Mouse (Mus musculus) neutrophil, adult 5-6 weeks (primary cell): ENCODE results near the gene Gcnt3. TPM values are rescaled to one million over a fixed set of nuclear protein-coding genes. Genes with fewer than 3 reads are reported as not detected.

ENCODE experiments used
- total RNA-seq: library from RNA; stranded (forward); fragments of 200-1000 nt; gene quantifications from 2 replicates; pipeline ENCODE4 v1.2.3, GENCODE M21; 2017

Gene Gcnt3
- total RNA-seq, 1 experiment from 2014 or later = not detected

Other genes with a start within 250 kb of the Gcnt3 start
- gene Bnip2, start 48.6 kb downstream of the Gcnt3 start, total RNA-seq = 150 and 154 TPM in 2 replicates
- 144 and 187 TPM in 2 replicates for gene Gtf2a2, start 25.5 kb downstream of the Gcnt3 start, total RNA-seq
- not detected in 2 replicates for gene Fam81a, start 104.5 kb upstream of the Gcnt3 start, total RNA-seq
- 81.3 and 95.9 TPM in 2 replicates for gene Myo1e, start 169.3 kb upstream of the Gcnt3 start, total RNA-seq